Mouse (Mus musculus) ES-CJ7 (cell line): Measurements from ENCODE around the gene Inpp4b.
"Not testable (repeated sequence)": the region's sequence is repeated elsewhere in the genome, so short reads cannot be mapped to it uniquely, and the experiment has no call there.

Experiments
- DNase-seq: peaks from one replicate; pipeline ENCODE4 v3.0.0; 2011; ENCODE audit warnings: low read depth, low spot score

Inpp4b gene

DNA sequence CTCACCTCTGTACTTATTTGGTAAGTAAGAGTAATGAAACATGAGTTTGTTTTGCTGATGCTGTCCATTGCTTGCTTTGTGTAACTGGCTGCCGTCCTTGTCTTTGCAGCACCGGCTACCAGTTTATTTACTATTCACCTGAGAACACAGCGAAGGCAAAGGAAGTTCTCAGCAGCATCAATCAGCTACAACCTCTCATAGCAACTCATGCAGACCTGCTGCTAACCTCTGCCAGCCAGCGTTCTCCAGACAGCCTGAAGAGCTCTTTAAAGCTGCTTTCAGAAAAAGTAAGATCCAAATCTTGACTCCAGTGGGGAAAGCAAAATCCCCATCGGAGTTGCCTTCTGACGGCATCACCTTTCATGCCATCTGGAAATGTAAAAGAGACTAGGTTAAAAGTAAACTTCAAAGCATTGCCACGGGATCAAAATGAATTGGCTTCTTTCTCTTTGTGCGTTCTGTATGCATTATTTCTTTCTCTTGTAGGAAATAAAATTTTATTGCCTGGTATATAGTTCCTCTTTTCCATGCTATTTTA lies 642.8 kb downstream of the Inpp4b start:
- DNase-seq: no peak

DNA sequence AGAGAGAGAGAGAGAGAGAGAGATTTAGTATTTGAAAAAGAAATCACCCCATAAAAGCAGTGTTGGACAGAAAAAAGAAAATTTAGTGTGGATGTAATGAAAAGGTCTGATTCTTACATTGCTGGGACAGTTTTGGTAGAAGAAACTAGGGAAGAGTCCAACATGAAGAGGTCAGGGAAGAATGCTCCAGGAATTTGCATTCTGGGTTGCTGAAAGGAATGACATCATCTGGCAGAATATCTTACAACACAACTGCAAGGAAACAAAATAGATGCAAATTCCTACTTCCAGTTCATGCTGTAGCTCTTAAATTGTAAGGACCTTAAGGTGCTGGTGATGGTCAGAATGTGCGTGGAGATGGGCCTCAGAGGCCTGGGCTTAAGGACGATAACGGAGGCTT lies 650.6 kb downstream of the Inpp4b start:
- DNase-seq: no peak

DNA sequence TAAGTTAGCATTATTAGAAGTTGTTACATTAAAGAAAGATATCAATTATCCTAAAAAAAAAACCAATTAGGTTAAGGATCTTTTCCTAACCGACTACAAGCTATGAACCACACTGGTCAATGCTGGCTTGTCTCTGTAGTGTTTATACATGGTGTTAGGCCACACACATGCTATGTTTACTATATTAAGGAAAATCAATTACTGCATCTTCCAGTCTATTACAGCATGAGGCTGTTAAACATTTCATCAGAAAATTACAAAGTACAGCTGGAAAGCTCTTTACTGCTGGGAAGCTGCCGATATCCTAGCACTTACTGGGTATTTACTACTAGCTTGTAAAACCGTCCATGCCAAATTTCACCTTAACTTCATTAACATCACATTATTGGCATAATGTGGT lies 653.9 kb downstream of the Inpp4b start:
- no peak for DNase-seq

DNA sequence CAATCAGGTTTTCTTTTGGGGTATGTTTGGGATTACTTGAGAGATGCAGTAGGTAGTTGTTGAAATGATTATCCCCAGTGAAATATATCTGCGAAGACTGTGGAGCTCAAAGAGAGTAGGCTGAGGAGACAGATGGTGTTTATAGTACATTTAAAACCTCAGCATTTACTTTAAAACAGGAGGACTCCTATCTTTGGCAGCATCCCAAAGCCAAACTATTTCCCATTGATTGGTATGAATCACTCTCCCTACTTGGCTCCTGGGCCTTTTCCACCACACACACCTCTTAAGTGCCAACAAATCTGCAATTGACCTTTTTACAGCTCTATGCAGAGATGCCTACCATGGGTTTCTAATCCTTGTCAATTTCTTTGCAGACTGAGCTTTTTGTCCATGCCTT lies 654.5 kb downstream of the Inpp4b start:
- no peak for DNase-seq

- no peak for DNase-seq
Observed at GRCm38 (mm10) chr8:82004158-82004557, 661.8 kb downstream of the Inpp4b start.

DNA sequence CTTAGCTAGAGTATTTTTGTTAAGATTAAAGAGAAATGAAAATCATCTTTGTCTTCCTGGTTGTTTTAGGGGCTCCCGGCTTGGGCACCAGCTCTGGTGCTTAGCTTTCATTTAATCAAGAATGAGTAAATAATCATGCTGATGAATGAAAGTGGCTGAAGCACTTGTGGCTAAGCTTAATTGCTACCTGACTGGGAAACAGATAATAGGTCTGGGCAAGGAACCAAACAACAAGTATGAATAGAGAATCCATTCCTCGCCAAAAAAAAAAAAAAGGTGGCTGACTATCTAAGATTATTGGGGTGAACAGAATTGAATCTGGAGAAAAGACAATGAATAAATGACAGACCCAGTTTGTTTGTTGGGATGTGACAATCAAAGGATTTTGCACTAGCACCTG lies 663.1 kb downstream of the Inpp4b start:
- no peak for DNase-seq

GRCm38 (mm10) chr8:82017792-82018191 lies 675.4 kb downstream of the Inpp4b start:
- DNase-seq: no peak

DNA sequence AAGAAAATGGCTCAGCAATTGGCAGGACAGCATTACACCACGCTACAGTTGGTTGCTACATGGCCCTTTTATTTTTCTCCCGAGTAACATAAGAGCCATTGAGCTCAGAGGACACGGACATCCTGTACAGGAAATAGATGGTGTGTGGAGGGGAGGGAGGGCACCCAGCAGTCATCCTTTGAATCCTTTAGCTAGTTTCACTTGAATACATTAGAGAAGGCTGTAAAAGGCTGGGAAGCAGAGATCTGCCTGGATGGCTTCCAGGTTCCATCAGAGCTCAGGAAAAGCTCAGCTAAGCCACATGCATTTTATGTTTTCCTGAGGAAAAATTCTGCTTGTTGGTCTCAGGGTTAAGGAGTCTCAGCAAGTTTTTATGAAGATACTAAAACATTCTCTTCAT lies 685.0 kb downstream of the Inpp4b start:
- no peak for DNase-seq

DNA sequence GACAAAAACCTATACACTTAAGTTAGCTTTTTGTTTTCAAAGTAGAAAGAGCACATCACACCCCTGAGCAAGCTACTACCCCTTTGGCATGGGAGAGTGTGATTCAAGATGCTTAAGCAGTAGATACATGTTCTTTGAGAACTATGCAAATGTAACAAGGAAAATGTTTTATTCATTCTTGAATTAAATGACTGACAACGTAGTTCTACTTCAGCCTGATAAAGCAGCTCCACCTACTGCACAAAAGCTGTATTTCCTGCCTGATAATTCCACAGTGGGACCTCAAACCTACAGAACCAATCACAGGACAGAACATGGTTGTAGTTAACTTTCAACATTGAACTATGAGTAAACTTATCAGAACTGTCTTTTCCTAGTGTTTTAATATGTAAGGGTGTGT lies 686.5 kb downstream of the Inpp4b start:
- peak; percentile 9 for DNase-seq

DNA sequence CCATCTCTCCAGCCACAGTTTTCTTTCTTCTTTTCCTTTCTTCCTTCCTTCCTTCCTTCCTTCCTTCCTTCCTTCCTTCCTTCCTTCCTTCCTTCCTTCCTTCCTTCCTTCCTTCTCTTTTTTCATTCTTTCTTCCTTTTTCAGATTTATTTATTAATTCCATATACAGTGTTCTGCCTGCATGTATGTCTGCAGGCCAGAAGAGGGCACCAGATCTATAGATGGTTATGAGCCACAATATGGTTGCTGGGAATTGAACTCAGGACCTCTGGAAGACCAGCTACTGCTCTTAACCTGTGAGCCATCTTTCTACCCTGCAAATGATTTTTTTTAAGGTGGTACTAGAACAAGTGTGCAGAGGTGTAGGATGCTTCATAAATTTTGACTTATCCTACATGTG lies 689.7 kb downstream of the Inpp4b start:
- not testable (repeated sequence) for DNase-seq

DNA sequence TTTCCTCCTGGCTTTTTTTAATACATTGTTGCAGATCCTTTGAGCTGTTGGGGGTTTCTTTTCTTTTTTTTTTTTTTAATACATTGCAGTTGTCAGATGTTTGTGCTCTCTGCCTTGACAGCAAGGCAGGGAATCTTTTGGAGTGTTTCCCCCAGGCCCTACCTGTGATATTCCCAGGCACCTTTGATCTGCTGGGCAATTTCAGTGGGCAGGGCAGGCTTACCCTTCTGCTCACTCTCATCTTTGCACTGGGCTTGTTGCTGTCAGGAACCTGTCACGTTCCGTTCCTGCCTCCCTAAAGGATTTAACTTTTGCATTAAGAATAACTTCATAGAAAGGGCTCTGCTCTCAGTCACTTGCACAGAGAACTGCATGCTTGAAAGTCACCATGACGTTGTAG lies 711.7 kb downstream of the Inpp4b start:
- DNase-seq: no peak

DNA sequence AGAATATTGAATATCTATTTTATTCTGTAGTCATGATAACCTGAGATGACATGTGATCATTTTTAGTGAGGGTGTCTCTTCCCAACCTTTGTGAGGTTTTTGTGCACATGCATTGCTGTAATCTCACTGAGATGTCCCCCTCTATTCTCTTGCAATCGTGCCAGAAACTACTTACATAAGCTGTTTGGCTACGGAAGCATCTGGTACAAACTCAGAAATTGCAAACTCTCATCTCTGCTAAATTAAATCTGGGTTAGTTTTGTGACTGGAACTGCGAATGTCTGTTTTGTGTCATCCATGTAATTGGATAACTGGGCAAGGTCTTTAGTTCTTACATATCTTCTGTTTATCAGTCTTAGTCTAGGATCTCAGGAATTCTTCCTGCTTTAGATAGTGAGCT lies 725.3 kb downstream of the Inpp4b start:
- no peak for DNase-seq

- no peak for DNase-seq
Observed at GRCm38 (mm10) chr8:82079267-82079666, 736.9 kb downstream of the Inpp4b start.

GRCm38 (mm10) chr8:82086631-82087030 lies 744.3 kb downstream of the Inpp4b start:
- DNase-seq: not testable (repeated sequence)

GRCm38 (mm10) chr8:82090901-82091300 lies 748.5 kb downstream of the Inpp4b start:
- DNase-seq: no peak

DNA sequence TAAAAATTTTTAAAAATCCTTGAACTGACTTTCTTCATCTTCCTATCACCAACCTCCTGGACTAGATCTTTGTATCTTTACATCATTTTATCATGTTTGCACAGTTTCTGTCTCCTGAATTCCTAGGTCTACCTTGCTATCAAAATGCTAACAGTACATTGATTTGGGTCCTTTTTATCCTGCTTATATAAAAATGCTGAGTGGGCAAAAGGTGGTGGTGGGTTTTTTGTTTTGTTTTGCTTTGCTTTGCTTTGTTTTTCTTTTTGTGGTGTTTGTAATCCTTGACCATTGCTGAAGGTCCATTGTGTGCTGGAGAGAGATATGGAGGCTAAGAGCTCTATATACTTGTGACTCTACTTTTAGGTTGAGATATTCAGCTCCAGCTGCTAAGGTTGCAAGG lies 750.9 kb downstream of the Inpp4b start:
- no peak for DNase-seq

DNA sequence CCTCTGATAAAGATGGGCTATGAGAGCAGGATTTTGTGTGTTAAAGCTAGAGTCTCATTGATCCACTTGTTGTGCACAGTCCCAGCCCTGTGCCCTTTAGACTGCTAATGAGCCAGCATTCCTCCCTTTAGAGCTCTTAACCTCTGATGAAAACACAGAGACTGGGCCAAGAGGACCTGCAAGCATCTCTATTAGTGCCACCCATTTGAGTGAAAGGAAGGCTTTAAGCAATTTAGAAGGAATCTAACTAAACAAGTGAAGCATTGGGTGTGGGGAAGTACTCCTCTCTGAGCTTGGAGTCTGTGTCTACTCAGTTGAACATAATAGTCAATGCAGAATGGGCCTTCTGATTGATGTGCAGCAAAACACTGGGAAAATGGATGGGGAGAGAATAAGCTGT lies 762.2 kb downstream of the Inpp4b start:
- DNase-seq: no peak

- DNase-seq: no peak
Observed at GRCm38 (mm10) chr8:82106131-82106530, 763.8 kb downstream of the Inpp4b start.

GRCm38 (mm10) chr8:82150272-82150671 lies 807.9 kb downstream of the Inpp4b start:
- DNase-seq: no peak

- no peak for DNase-seq
Observed at GRCm38 (mm10) chr8:82157928-82158327, 815.6 kb downstream of the Inpp4b start.
